Mouse (Mus musculus) bone marrow, adult 2 months (tissue): ENCODE data around the gene Mgat4a. TPM values are rescaled to one million over a fixed set of nuclear protein-coding genes. Genes with fewer than 3 reads are reported as not detected.
"Not testable (repeated sequence)": the region's sequence is repeated elsewhere in the genome, so short reads cannot be mapped to it uniquely, and the experiment has no call there.

ENCODE experiments used
- H3K27ac ChIP-seq: fragments of 200-500 bp; 2 replicates; pipeline ENCODE4 v1.5.1; 2012; ENCODE audit warnings: low read depth, mild to moderate bottlenecking, control low read depth, inconsistent platforms, low read length; ENCODE audit not compliant: control insufficient read depth, poor library complexity, insufficient read depth
- H3K4me1 ChIP-seq: fragments of 200-500 bp; 2 replicates; pipeline ENCODE4 v1.6.1; 2011; ENCODE audit warnings: low read length; ENCODE audit not compliant: control insufficient read depth, insufficient read depth
- H3K4me3 ChIP-seq: fragments of 200-500 bp; replicated peaks from 2 replicates; pipeline ENCODE3; 2011; ENCODE audit warnings: mild to moderate bottlenecking, low read depth, low read length, control low read depth; ENCODE audit not compliant: control insufficient read depth
- CTCF ChIP-seq: fragments of 200-500 bp; IDR thresholded peaks from 2 replicates; pipeline ENCODE4 v1.5.1; 2011; ENCODE audit warnings: low read length, control low read depth; ENCODE audit not compliant: control insufficient read depth, insufficient read depth
- POLR2A ChIP-seq: fragments of 200-500 bp; IDR thresholded peaks from 2 replicates; pipeline ENCODE4 v1.6.1; 2011; ENCODE audit warnings: low read depth, mild to moderate bottlenecking, control low read depth, low read length, borderline replicate concordance; ENCODE audit not compliant: control insufficient read depth
- WGBS: fragments of 180-500 bp; shearing (Covaris S2); methylation state at CpG from one replicate; pipeline ENCODE4 v1.1.7; 2018; 5-methylcytosine and 5-hydroxymethylcytosine counted together
- polyA plus RNA-seq: library from polyadenylated mRNA; stranded (reverse); fragments of >200 nt; gene quantifications from 2 replicates; pipeline ENCODE4 v1.2.4, GENCODE M21; 2011; ENCODE audit warnings: low replicate concordance; ENCODE audit not compliant: missing spikeins, insufficient read depth, insufficient read length

The Mgat4a gene
- polyA plus RNA-seq, 1 experiment = 4.5 TPM

- Histone ChIP-seq H3K4me1 (no peaks in the 10 kb centered on the region; the same call in 1 of the 2 replicates), H3K27ac (no peak overlapping the region), H3K4me3 (no peak overlapping the region)
- TF ChIP-seq POLR2A (no peak), CTCF (no peak)
- WGBS = 85% methylated on average over 5 of the region's 5 CpGs
Measured at GRCm38 (mm10) chr1:37509437-37509836, 31.4 kb downstream of the Mgat4a start.

- WGBS = 55% methylated on average over 9 of the region's 9 CpGs
Measured at GRCm38 (mm10) chr1:37505348-37505730, 35.5 kb downstream of the Mgat4a start.

GRCm38 (mm10) chr1:37504716-37505347 is 36.0 kb downstream of the Mgat4a start:
- no peak for TF ChIP-seq POLR2A
- no peak for TF ChIP-seq CTCF
- Histone ChIP-seq H3K27ac (no peak overlapping the region), H3K4me1 (no peaks in the 10 kb centered on the region), H3K4me3 (no peak overlapping the region)
- WGBS = 59% methylated on average over 10 of the region's 10 CpGs

More at GRCm38 (mm10) chr1:37505348-37505730, 35.5 kb downstream of the Mgat4a start:
- H3K4me3 ChIP-seq = no peak overlapping the region
- H3K4me1 ChIP-seq = no peaks in the 10 kb centered on the region
- no peak for TF ChIP-seq CTCF
- TF ChIP-seq POLR2A = no peak
- H3K27ac ChIP-seq = no peak overlapping the region

GRCm38 (mm10) chr1:37503656-37504055 is 37.2 kb downstream of the Mgat4a start:
- H3K4me1 ChIP-seq = no peaks in the 10 kb centered on the region
- no peak for TF ChIP-seq POLR2A
- no peak for TF ChIP-seq CTCF
- 65% methylated on average over 4 of the region's 4 CpGs for WGBS

GRCm38 (mm10) chr1:37502354-37502753 is 38.5 kb downstream of the Mgat4a start:
- WGBS = 36% methylated on average over 9 of the region's 9 CpGs
- Histone ChIP-seq H3K4me1 (no peaks in the 10 kb centered on the region), H3K27ac (no peak overlapping the region), H3K4me3 (no peak overlapping the region)
- TF ChIP-seq CTCF (no peak), POLR2A (no peak)

More at GRCm38 (mm10) chr1:37503656-37504055, 37.2 kb downstream of the Mgat4a start:
- Histone ChIP-seq H3K4me3 (no peak overlapping the region), H3K27ac (no peak overlapping the region)

- H3K4me3 ChIP-seq = no peak overlapping the region
- WGBS = 59% methylated on average over 8 of the region's 8 CpGs
- H3K4me1 ChIP-seq = peaks cover 2% of the 10 kb centered on the region
- TF ChIP-seq POLR2A (no peak), CTCF (no peak)
- H3K27ac ChIP-seq = no peak overlapping the region
Measured at GRCm38 (mm10) chr1:37500723-37501122, 40.1 kb downstream of the Mgat4a start.

- 83% methylated on average over 1 of the region's 1 CpGs for WGBS
- not testable (repeated sequence) for H3K4me3 ChIP-seq, H3K27ac ChIP-seq, H3K4me1 ChIP-seq
Measured at GRCm38 (mm10) chr1:37499395-37499794, 41.4 kb downstream of the Mgat4a start.

GRCm38 (mm10) chr1:37498911-37499310 is 41.9 kb downstream of the Mgat4a start:
- TF ChIP-seq POLR2A (no peak), CTCF (no peak)
- peaks cover 2% of the 10 kb centered on the region for H3K4me1 ChIP-seq
- H3K4me3 ChIP-seq = no peak overlapping the region
- no peak overlapping the region for H3K27ac ChIP-seq
- 90% methylated on average over 10 of the region's 10 CpGs for WGBS
